Mouse (Mus musculus) right cerebral cortex, postnatal 25 days (tissue): Measurements from ENCODE around the gene Cdadc1.

Experiments used
- DNase-seq: peaks from one replicate; pipeline ENCODE4 v3.0.0; 2022

Cdadc1 gene

GRCm38 (mm10) chr14:59543158-59543826 is 54.5 kb downstream of the Cdadc1 start:
- no peak for DNase-seq

GRCm38 (mm10) chr14:59540761-59541160 is 57.0 kb downstream of the Cdadc1 start:
- DNase-seq = no peak

- no peak for DNase-seq
Measured at GRCm38 (mm10) chr14:59540230-59540629, 57.5 kb downstream of the Cdadc1 start.

- DNase-seq = no peak
Measured at GRCm38 (mm10) chr14:59537829-59538432, 59.8 kb downstream of the Cdadc1 start.

- no peak for DNase-seq
Measured at GRCm38 (mm10) chr14:59533908-59534307, 63.9 kb downstream of the Cdadc1 start.

GRCm38 (mm10) chr14:59532986-59533385 is 64.8 kb downstream of the Cdadc1 start:
- no peak for DNase-seq

GRCm38 (mm10) chr14:59530801-59531200 is 67.0 kb downstream of the Cdadc1 start:
- DNase-seq = no peak

GRCm38 (mm10) chr14:59525843-59526242 is 71.9 kb downstream of the Cdadc1 start:
- no peak for DNase-seq

GRCm38 (mm10) chr14:59513922-59514444 is 83.8 kb downstream of the Cdadc1 start:
- no peak for DNase-seq
